Mouse (Mus musculus) heart, adult 2 months (tissue): ENCODE measurements around the gene Wwox. TPM values are rescaled to one million over a fixed set of nuclear protein-coding genes. Genes with fewer than 3 reads are reported as not detected.

Experiments used
- DNase-seq, 2 experiments: peaks; one replicate each; pipeline ENCODE4 v3.0.0; 2021
- H3K27ac ChIP-seq: fragments of 200-600 bp; 2 replicates; pipeline ENCODE4 v1.8.1; 2022
- H3K27me3 ChIP-seq: fragments of 200-500 bp; 2 replicates; pipeline ENCODE4 v1.6.1; 2012; ENCODE audit warnings: mild to moderate bottlenecking, low read length, inconsistent platforms, mixed read lengths; ENCODE audit not compliant: control insufficient read depth, insufficient read depth
- H3K36me3 ChIP-seq: fragments of 200-500 bp; 2 replicates; pipeline ENCODE4 v1.6.1; 2012; ENCODE audit warnings: low read length, inconsistent platforms; ENCODE audit not compliant: control insufficient read depth, insufficient read depth
- H3K4me1 ChIP-seq: fragments of 200-500 bp; 2 replicates; pipeline ENCODE4 v1.6.1; 2011; ENCODE audit warnings: low read length; ENCODE audit not compliant: control insufficient read depth, insufficient read depth
- H3K4me3 ChIP-seq: fragments of 200-600 bp; 2 replicates; pipeline ENCODE4 v1.8.1; 2022
- H3K79me2 ChIP-seq: fragments of 200-500 bp; replicated peaks from 2 replicates; pipeline ENCODE4 v1.6.1; 2012; ENCODE audit warnings: mild to moderate bottlenecking, inconsistent platforms, low read length, moderate library complexity, mixed read lengths; ENCODE audit not compliant: control insufficient read depth, insufficient read depth
- H3K9ac ChIP-seq: fragments of 200-500 bp; 2 replicates; pipeline ENCODE4 v1.6.1; 2012; ENCODE audit warnings: low read depth, mild to moderate bottlenecking, control low read depth, inconsistent platforms, low read length, mixed read lengths
- CTCF ChIP-seq: fragments of 200-600 bp; IDR thresholded peaks from 2 replicates; pipeline ENCODE4 v1.8.1; 2022; ENCODE audit warnings: antibody characterized with exemption, mild to moderate bottlenecking, moderate library complexity
- EP300 ChIP-seq: fragments of 200-500 bp; IDR thresholded peaks from 2 replicates; pipeline ENCODE4 v1.6.1; 2011; ENCODE audit warnings: low read depth, low read length, control low read depth; ENCODE audit not compliant: insufficient read depth
- POLR2A ChIP-seq: fragments of 200-500 bp; IDR thresholded peaks from 2 replicates; pipeline ENCODE4 v1.6.1; 2011; ENCODE audit warnings: mild to moderate bottlenecking, low read depth, low read length, control low read depth; ENCODE audit not compliant: insufficient read depth
- WGBS: fragments of 180-500 bp; shearing (Covaris S2); methylation state at CpG from one replicate; pipeline ENCODE4 v1.1.7; 2018; 5-methylcytosine and 5-hydroxymethylcytosine counted together
- intact Hi-C: fragments of 180-260 bp; cut with DNase I; formaldehyde crosslinking; loops from one replicate; pipeline ENCODE4 v1.15.1; 2025
- long read RNA-seq: library from polyadenylated mRNA; stranded (forward); transcript quantifications from one replicate; pipeline ENCODE4 v2.0.0, GENCODE M21; 2021
- polyA plus RNA-seq: library from polyadenylated mRNA; depleted of rRNA; stranded (reverse); fragments of >200 nt; gene quantifications from 2 replicates; pipeline ENCODE4 v1.2.3, GENCODE M21; 2012; rRNA removed
- total RNA-seq, 2 experiments: library from RNA; stranded (reverse); gene quantifications; 2 replicates each; pipeline ENCODE4 v1.2.3; 2021

The Wwox gene
- total RNA-seq (1 to 10 TPM; 3.3 to 4.6 TPM), polyA plus RNA-seq (4.1 and 4.6 TPM in 2 replicates)
- long read RNA-seq, partial matches to known transcripts = 0 of 3 reads
- long read RNA-seq, other reads (novel, unspliced or antisense) = 3 of 3 reads

- peak; percentile 79 for TF ChIP-seq POLR2A
- TF ChIP-seq EP300 = peak; percentile 76
- peak; percentile 84 for TF ChIP-seq CTCF
- H3K4me1 ChIP-seq = no peaks in the 10 kb centered on the region
- peak; percentile 99 to 100 for DNase-seq
- H3K79me2 ChIP-seq = no peaks in the 10 kb centered on the region
- H3K4me3 ChIP-seq = peak within 1 kb of the TSS; percentile 91
- no peaks in the 10 kb centered on the region for H3K27me3 ChIP-seq
- no peaks in the 10 kb centered on the region for H3K36me3 ChIP-seq
- intact Hi-C loops = loop anchor here (2.0 to 10.0 kb wide), 3 partner anchors 359 to 805 kb away; partner anchors contain the start of gene Mon1b
- H3K9ac ChIP-seq = peak within 1 kb of the TSS; percentile 85
- WGBS = under 1% methylated on average over 54 of the region's 54 CpGs
- H3K27ac ChIP-seq = peak within 1 kb of the TSS; percentile 77
These were observed at the start of gene Wwox for GRCm38 (mm10) chr8:114439334-114440204. TSS of gene Wwox (plus strand) at chr8:114439655.

GRCm38 (mm10) chr8:114390465-114391254 is 48.8 kb upstream of the Wwox start:
- WGBS = 51% methylated on average over 12 of the region's 13 CpGs
- Histone ChIP-seq H3K36me3 (no peaks in the 10 kb centered on the region), H3K27me3 (no peaks in the 10 kb centered on the region), H3K4me1 (no peaks in the 10 kb centered on the region), H3K4me3 (no peak overlapping the region), H3K27ac (no peak overlapping the region), H3K79me2 (no peaks in the 10 kb centered on the region), H3K9ac (no peak overlapping the region)
- TF ChIP-seq POLR2A = no peak
- TF ChIP-seq CTCF = peak; percentile 65
- DNase-seq = no peak
- intact Hi-C loops = no loop called here

GRCm38 (mm10) chr8:114398326-114398725 is 41.1 kb upstream of the Wwox start:
- 73% methylated on average over 5 of the region's 5 CpGs for WGBS
- H3K4me1 ChIP-seq = no peaks in the 10 kb centered on the region
- H3K27me3 ChIP-seq = no peaks in the 10 kb centered on the region
- H3K79me2 ChIP-seq = no peaks in the 10 kb centered on the region
- DNase-seq = no peak
- H3K36me3 ChIP-seq = no peaks in the 10 kb centered on the region
- no peak overlapping the region for H3K9ac ChIP-seq
- H3K27ac ChIP-seq = no peak overlapping the region
- H3K4me3 ChIP-seq = no peak overlapping the region
- intact Hi-C loops = no loop called here
- TF ChIP-seq POLR2A (no peak), EP300 (no peak), CTCF (no peak)

GRCm38 (mm10) chr8:114399273-114399672 is 40.2 kb upstream of the Wwox start:
- no peak overlapping the region for H3K9ac ChIP-seq
- H3K27me3 ChIP-seq = no peaks in the 10 kb centered on the region
- H3K79me2 ChIP-seq = no peaks in the 10 kb centered on the region
- no peak overlapping the region for H3K27ac ChIP-seq
- TF ChIP-seq POLR2A = no peak
- TF ChIP-seq EP300 = no peak
- no peak for TF ChIP-seq CTCF
- no peak overlapping the region for H3K4me3 ChIP-seq
- intact Hi-C loops = no loop called here
- H3K4me1 ChIP-seq = no peaks in the 10 kb centered on the region
- no peaks in the 10 kb centered on the region for H3K36me3 ChIP-seq
- WGBS = 94% methylated on average over 5 of the region's 5 CpGs
- DNase-seq = no peak

- no peak overlapping the region for H3K4me3 ChIP-seq
- DNase-seq = no peak
- H3K36me3 ChIP-seq = no peaks in the 10 kb centered on the region
- intact Hi-C loops = no loop called here
- no peaks in the 10 kb centered on the region for H3K4me1 ChIP-seq
- WGBS = 72% methylated on average over 7 of the region's 7 CpGs
- H3K27ac ChIP-seq = no peak overlapping the region
- no peaks in the 10 kb centered on the region for H3K27me3 ChIP-seq
- H3K79me2 ChIP-seq = no peaks in the 10 kb centered on the region
- no peak for TF ChIP-seq EP300
- no peak for TF ChIP-seq POLR2A
- no peak for TF ChIP-seq CTCF
- no peak overlapping the region for H3K9ac ChIP-seq
These were observed 37.8 kb upstream of the Wwox start for GRCm38 (mm10) chr8:114401679-114402078.
